Mouse (Mus musculus) lung, embryonic 14.5 days (tissue): Measurements from ENCODE around the gene Prcp. TPM values are rescaled to one million over a fixed set of nuclear protein-coding genes. Genes with fewer than 3 reads are reported as not detected.
"Not testable (repeated sequence)": the region's sequence is repeated elsewhere in the genome, so short reads cannot be mapped to it uniquely, and the experiment has no call there.

Source experiments
- ATAC-seq: fragments of 200-750 bp; cut with Nextera tagmentation; 2 replicates; pipeline ENCODE4 v1.8.0; 2017; ENCODE audit warnings: mild to moderate bottlenecking, moderate TSS enrichment, moderate library complexity; ENCODE audit not compliant: insufficient read depth
- DNase-seq: peaks from one replicate; pipeline ENCODE4 v3.0.0-alpha.2; 2015
- H3K27ac ChIP-seq: fragments of 300-500 bp; sonication (generic); 2 replicates; pipeline ENCODE4 v1.5.1; 2014; ENCODE audit warnings: low read depth, mild to moderate bottlenecking, moderate library complexity
- H3K27me3 ChIP-seq: fragments of 300-500 bp; sonication (generic); 2 replicates; pipeline ENCODE4 v1.6.1; 2014; ENCODE audit warnings: low read length, control low read depth; ENCODE audit not compliant: insufficient read depth
- H3K36me3 ChIP-seq: fragments of 300-500 bp; sonication (generic); 2 replicates; pipeline ENCODE4 v1.6.1; 2014; ENCODE audit warnings: control low read depth; ENCODE audit not compliant: insufficient read depth
- H3K4me1 ChIP-seq: fragments of 300-500 bp; sonication (generic); 2 replicates; pipeline ENCODE4 v1.6.1; 2014; ENCODE audit warnings: antibody characterized with exemption, control low read depth; ENCODE audit not compliant: insufficient read depth
- H3K4me2 ChIP-seq: fragments of 300-500 bp; sonication (generic); 2 replicates; pipeline ENCODE4 v1.6.1; 2014; ENCODE audit warnings: mild to moderate bottlenecking
- H3K4me3 ChIP-seq: fragments of 300-500 bp; sonication (generic); 2 replicates; pipeline ENCODE4 v1.5.1; 2014; ENCODE audit warnings: low read depth, low read length
- H3K9ac ChIP-seq: fragments of 300-500 bp; sonication (generic); 2 replicates; pipeline ENCODE4 v1.6.1; 2014
- H3K9me3 ChIP-seq: fragments of 300-500 bp; sonication (generic); 2 replicates; pipeline ENCODE4 v1.6.1; 2016; ENCODE audit warnings: low read depth, low read length, control low read depth
- CTCF ChIP-seq: IDR thresholded peaks from 2 replicates; pipeline ENCODE4 v1.5.1; 2016; ENCODE audit warnings: antibody characterized with exemption, low read depth
- WGBS: fragments of 180-500 bp; shearing (Covaris S2); extraction: QIAGEN DNeasy Blood & Tissue Kit; methylation state at CpG from one replicate; pipeline ENCODE4 v1.1.7; 2014; 5-methylcytosine and 5-hydroxymethylcytosine counted together
- polyA plus RNA-seq: library from polyadenylated mRNA; unstranded; fragments of >200 nt; fragmentation: Nextera tagmentation; extraction: Ambion mirVana; gene quantifications from 2 replicates; pipeline ENCODE4 v1.2.1, GENCODE M21; 2014

The Prcp gene
- polyA plus RNA-seq, 1 experiment from 2014 or later: 42.2 TPM

- no peak for DNase-seq
- no peaks in the 10 kb centered on the region for H3K4me1 ChIP-seq
- WGBS: 71% methylated on average over 6 of the region's 6 CpGs
Observed at GRCm38 (mm10) chr7:92920172-92920856, 46.0 kb downstream of the Prcp start.

GRCm38 (mm10) chr7:92920857-92921172, 46.5 kb downstream of the Prcp start:
- 70% methylated on average over 2 of the region's 2 CpGs for WGBS
- ATAC-seq: no peak
- H3K36me3 ChIP-seq: no peaks in the 10 kb centered on the region
- H3K4me3 ChIP-seq: no peak overlapping the region
- H3K4me2 ChIP-seq: no peak overlapping the region
- TF ChIP-seq CTCF: no peak
- no peak for DNase-seq
- H3K4me1 ChIP-seq: no peaks in the 10 kb centered on the region
- H3K27me3 ChIP-seq: no peaks in the 10 kb centered on the region
- no peak overlapping the region for H3K27ac ChIP-seq
- H3K9ac ChIP-seq: no peak overlapping the region
- H3K9me3 ChIP-seq: no peaks in the 10 kb centered on the region

More at GRCm38 (mm10) chr7:92920172-92920856, 46.0 kb downstream of the Prcp start:
- Histone ChIP-seq H3K36me3 (no peaks in the 10 kb centered on the region), H3K27ac (no peak overlapping the region), H3K27me3 (no peaks in the 10 kb centered on the region), H3K9ac (no peak overlapping the region), H3K4me2 (no peak overlapping the region), H3K4me3 (no peak overlapping the region), H3K9me3 (no peaks in the 10 kb centered on the region)
- no peak for ATAC-seq
- TF ChIP-seq CTCF: no peak

DNA sequence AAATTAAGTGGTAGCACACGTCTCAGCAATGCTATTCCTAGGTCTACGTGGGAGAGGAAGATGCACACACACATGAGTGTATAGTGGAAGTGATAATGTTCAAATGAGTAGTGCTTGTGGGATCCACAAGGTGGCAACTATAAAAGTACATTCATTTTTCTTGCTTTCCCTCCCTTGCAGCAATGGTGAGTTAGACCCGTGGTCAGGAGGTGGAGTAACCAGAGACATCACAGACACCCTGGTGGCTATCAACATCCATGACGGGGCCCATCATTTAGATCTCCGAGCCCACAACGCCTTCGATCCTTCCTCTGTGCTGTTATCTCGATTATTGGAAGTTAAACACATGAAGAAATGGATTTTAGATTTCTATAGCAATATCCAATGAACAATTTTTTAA, 58.5 kb downstream of the Prcp start:
- Histone ChIP-seq H3K4me1 (no peaks in the 10 kb centered on the region), H3K27me3 (no peaks in the 10 kb centered on the region), H3K4me2 (no peak overlapping the region), H3K9ac (no peak overlapping the region), H3K36me3 (no peaks in the 10 kb centered on the region), H3K27ac (no peak overlapping the region), H3K4me3 (no peak overlapping the region), H3K9me3 (no peaks in the 10 kb centered on the region)
- WGBS: 71% methylated on average over 8 of the region's 8 CpGs
- ATAC-seq (no peak), DNase-seq (no peak)
- no peak for TF ChIP-seq CTCF

GRCm38 (mm10) chr7:92933308-92933948, 59.2 kb downstream of the Prcp start:
- not testable (repeated sequence) for ATAC-seq, H3K4me2 ChIP-seq, H3K27ac ChIP-seq

DNA sequence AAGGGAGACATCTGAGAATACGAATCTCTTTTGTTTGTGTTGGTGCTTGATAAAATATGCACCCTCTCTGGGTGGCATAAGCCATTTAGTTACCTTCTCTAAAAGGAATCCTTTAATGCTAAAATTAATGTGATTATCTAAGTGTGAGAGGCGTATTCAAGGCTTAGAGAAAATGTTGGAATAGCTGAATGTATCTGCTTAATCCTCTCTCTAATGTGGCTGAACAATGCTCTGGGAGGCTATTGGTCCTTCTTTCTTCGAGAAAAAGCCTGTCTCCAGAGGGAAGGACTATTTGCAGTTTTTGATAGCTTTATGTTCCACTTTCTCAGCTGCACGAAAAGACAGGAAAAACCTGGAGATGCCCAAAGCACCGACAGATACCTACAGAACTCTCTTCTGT, 62.5 kb downstream of the Prcp start:
- no peaks in the 10 kb centered on the region for H3K4me1 ChIP-seq
- DNase-seq (no peak), ATAC-seq (no peak)
- H3K36me3 ChIP-seq: no peaks in the 10 kb centered on the region
- H3K4me2 ChIP-seq: no peak overlapping the region
- no peak overlapping the region for H3K27ac ChIP-seq
- no peak overlapping the region for H3K4me3 ChIP-seq
- H3K9me3 ChIP-seq: no peaks in the 10 kb centered on the region
- WGBS: 49% methylated on average over 5 of the region's 5 CpGs
- no peaks in the 10 kb centered on the region for H3K27me3 ChIP-seq
- H3K9ac ChIP-seq: no peak overlapping the region
- TF ChIP-seq CTCF: no peak

More at GRCm38 (mm10) chr7:92933308-92933948, 59.2 kb downstream of the Prcp start:
- H3K27me3 ChIP-seq, H3K36me3 ChIP-seq, H3K4me1 ChIP-seq, H3K9ac ChIP-seq, H3K9me3 ChIP-seq, H3K4me3 ChIP-seq: not testable (repeated sequence)
- DNase-seq: peak; percentile 8
- WGBS: 63% methylated on average over 4 of the region's 4 CpGs

GRCm38 (mm10) chr7:92937955-92938354, 63.7 kb downstream of the Prcp start:
- peak; percentile 30; the same call in 1 of the 2 replicates for TF ChIP-seq CTCF
- H3K27me3 ChIP-seq: no peaks in the 10 kb centered on the region
- 19% methylated on average over 6 of the region's 6 CpGs for WGBS
- DNase-seq (peak; percentile 24), ATAC-seq (no peak)
- no peak overlapping the region for H3K4me2 ChIP-seq
- H3K9me3 ChIP-seq: no peaks in the 10 kb centered on the region
- H3K4me1 ChIP-seq: no peaks in the 10 kb centered on the region
- H3K4me3 ChIP-seq: no peak overlapping the region
- H3K9ac ChIP-seq: no peak overlapping the region
- no peak overlapping the region for H3K27ac ChIP-seq
- H3K36me3 ChIP-seq: no peaks in the 10 kb centered on the region

GRCm38 (mm10) chr7:92939776-92940175, 65.5 kb downstream of the Prcp start:
- Histone ChIP-seq H3K9ac (no peak overlapping the region), H3K4me3 (no peak overlapping the region), H3K4me1 (no peaks in the 10 kb centered on the region), H3K4me2 (no peak overlapping the region), H3K36me3 (no peaks in the 10 kb centered on the region), H3K9me3 (no peaks in the 10 kb centered on the region), H3K27me3 (no peaks in the 10 kb centered on the region), H3K27ac (no peak overlapping the region)
- no peak for DNase-seq
- ATAC-seq: no peak
- no peak for TF ChIP-seq CTCF
- WGBS: 72% methylated on average over 5 of the region's 5 CpGs
